Mouse (Mus musculus) cerebellum, adult 11-12 months (tissue): ENCODE measurements at regions not wholly inside any gene's neighbourhood (a gene's known extent, or its start where the extent isn't known, plus 50 kb on each side); places are given as distances from the start of the nearest gene placed in this dataset.
"Not testable (repeated sequence)": the region's sequence is repeated elsewhere in the genome, so short reads cannot be mapped to it uniquely, and the experiment has no call there.

Experiments
- DNase-seq: peaks from one replicate; pipeline ENCODE4 v3.0.0; 2022

- no peak for DNase-seq
Measured at GRCm38 (mm10) chr10:111637084-111637735, 131.1 kb downstream of the Phlda1 start.

DNA sequence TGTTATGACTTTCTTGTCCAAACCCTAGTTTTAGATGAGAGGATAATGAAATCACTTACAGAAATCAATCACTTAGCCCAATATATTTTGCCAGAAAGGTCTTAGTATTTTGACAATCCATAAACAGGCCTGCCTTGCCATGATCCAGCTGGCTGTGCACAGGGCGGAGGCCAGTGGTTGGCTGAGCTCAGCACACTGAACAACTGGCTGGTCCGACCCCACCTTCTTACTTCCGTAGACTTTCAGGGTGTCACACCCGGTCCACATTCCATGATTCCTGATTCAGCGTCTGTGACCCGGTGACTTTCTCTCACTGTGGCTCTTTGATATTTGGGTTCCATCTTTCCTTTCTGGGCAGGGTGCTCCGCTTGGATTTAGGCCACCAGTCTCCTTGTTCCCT is 133.8 kb downstream of the Phlda1 start:
- DNase-seq: no peak

- DNase-seq: no peak
Measured at GRCm38 (mm10) chr10:111642683-111643082, 136.6 kb downstream of the Phlda1 start.

GRCm38 (mm10) chr10:111653773-111654172 is 147.7 kb downstream of the Phlda1 start:
- not testable (repeated sequence) for DNase-seq

- no peak for DNase-seq
Measured at GRCm38 (mm10) chr10:111654364-111655226, 148.5 kb downstream of the Phlda1 start.

DNA sequence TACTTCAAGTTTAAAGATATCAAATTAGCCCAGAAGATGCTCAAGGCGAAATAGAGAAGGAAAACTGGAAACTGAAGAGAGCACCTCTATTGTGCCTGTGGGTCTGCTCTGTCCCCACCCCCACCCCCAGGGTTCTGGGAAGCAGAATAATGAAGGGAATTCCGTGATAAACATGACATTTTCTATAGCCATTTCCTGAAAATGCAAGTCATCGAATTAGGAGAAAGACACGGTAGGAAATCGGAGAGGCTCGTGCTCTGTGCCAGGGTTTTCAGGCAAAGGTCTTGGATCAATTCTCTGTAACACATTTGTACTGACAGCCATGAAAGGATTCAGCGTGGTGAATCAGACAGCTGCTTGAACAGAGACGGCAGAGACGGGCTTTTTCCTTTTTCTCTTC is 152.7 kb downstream of the Phlda1 start:
- no peak for DNase-seq

- no peak for DNase-seq
Measured at GRCm38 (mm10) chr10:111662665-111663064, 156.6 kb downstream of the Phlda1 start.

DNA sequence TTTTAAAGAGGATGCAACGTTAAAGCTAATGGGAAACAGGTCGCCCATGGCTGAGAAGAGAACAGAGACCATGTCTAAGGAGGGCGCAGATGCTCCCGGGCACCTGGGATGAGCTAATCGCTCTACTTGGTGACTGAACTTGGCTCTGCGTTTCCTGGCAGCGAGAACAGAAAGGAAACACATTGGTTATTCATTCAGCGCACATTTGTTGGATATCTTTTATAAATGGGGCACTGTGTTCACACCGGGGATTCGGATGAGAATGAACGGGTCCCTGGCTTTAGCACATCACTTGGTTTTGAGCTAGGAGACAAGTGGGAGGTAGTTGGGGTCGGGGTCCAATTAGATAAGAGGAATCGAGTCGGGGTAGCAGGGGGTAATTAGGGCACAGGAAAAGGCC is 159.7 kb downstream of the Phlda1 start:
- no peak for DNase-seq

- no peak for DNase-seq
Measured at GRCm38 (mm10) chr10:111666963-111667362, 160.9 kb downstream of the Phlda1 start.

DNA sequence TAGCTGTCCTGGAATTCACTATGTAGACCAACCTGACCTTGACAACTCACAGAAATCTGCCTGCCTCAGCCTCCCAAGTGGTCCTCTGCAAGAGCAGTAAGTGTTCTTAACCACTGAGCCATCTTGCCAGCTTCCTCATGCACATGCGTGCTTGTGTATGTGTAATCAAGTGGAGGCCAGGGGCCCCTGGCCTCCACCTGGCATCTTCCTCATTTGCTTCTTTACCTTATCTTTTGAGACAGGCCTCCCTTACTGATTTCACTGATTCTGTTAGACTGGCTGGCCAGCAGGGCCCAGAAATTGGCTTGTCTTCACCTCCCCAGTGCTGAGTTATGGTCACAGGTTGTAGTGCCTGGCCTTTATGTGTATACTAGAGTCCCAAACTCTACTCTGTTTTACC is 162.6 kb downstream of the Phlda1 start:
- DNase-seq: no peak

DNA sequence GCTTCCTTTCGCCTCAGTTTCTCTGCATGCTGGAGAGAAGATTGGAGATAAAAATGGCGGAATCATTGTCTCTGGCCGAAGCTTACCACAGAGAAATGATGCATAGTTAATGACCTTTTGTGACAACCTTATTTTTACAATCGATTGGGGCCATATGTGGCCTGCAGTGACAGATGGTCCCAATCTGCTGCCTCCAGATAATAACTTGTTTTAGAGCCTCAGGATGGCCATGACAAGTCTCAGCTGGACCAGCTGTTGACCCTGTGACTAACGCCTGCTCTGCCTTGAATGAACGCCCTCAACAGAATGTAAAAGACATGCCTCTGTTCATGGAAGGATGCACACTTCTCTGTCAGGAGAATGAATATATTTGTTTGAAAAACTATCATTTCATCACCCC is 163.6 kb downstream of the Phlda1 start:
- no peak for DNase-seq

- no peak for DNase-seq
Measured at GRCm38 (mm10) chr10:111670666-111671065, 164.6 kb downstream of the Phlda1 start.

GRCm38 (mm10) chr10:111672454-111673316 is 166.6 kb downstream of the Phlda1 start:
- DNase-seq: no peak

- DNase-seq: no peak
Measured at GRCm38 (mm10) chr10:111673317-111673610, 167.2 kb downstream of the Phlda1 start.

DNA sequence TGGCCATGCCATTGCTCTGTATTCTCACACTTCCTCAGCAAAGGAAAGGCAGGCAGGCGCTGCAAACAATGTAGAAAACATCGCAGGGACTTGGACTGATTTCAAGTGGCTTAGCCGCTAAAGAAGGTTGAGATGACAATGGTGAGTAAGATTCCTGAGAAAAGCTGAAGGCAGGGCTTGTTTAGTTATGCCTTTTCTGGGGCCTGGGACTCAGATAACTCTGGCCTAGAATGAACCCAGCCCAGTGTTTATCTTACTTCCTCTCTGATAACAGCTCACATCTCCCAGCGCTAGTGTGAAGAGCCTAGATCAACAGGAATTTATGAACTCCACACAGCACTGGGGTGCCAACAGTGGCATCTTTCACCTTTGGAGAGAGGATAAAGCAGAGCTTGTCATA is 170.2 kb downstream of the Phlda1 start:
- no peak for DNase-seq

GRCm38 (mm10) chr10:111680919-111681318 is 174.8 kb downstream of the Phlda1 start:
- no peak for DNase-seq

DNA sequence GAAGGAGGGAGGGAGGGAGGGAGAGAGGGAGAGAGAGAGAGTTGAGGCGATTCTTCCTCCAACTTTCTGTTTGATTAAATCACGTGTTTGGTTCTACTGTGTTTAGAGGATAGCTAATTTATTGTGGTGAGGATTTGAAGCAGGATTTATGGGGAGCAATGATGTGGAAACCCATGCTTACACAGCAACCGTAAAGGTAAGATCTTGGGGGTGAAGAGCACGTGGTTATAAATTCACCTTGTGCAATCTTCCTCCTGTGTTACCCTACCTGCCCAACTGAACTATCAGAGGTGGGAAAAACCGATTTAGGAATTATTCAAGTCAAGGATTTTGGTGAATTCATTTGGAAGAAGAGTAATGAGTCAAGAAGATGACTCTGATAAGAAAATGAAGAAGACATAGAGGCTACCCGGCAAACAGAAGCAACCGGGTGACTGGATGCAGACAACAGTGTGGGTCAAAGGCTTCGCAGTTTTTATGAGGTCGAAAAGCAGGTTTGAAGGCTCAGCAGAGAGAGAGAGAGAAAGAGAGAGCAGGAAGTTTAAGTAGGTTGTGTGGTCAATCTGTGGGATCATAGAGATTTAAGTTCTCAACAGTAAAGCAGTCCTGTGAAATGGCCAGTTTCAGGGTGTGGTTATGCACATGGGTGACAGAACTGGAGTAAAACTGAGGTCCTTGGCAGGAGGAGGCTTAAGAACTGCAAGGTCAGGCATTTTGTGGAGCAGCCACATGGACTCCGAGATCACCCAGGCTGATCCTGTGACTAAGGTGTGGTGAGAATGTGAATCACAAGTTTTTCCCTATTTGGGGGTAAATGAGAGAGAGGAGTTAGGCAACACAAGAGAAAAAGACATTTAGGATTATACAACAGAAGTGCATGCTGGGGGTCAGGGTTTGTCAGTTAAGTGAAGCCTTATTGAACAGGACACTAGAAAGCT is 178.6 kb downstream of the Phlda1 start:
- DNase-seq: no peak

DNA sequence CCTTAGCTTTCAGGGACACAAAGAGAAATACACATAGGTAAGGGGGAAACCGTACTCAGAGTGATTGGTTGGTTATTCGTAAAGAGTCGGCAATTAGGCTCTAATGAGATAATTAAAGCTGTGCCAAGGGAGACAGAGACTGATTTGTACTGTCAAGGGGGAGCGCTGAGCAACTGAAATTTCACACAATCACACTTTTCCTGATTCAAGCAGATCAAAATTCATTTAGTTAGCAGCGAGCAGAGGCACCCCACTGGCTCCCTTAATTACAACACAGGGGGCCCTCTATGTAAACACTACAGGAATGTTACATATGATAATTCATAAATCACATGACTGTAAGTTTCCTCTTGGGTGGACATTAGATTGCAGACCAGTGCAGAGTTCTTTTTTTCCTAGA is 180.5 kb downstream of the Phlda1 start:
- DNase-seq: no peak

DNA sequence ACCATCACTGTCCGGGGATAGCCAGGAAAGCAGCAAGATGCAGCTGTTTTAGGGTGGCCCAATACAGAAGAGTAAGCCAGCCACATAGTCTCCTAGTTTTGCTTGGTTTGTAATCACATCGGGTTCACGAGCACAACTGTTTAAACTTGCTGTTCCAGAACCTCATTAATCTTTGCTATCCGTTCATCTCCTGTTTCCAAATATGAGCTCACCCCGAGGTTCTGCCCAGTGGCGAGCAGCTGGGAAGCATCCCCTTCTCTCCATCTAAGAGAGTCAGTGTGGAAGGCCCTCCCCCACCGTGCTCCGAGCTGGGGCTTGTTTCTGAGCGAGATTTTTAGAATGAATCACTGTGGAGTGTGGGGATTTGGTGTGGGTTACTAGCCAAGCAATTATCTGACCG is 183.5 kb downstream of the Phlda1 start:
- DNase-seq: no peak

GRCm38 (mm10) chr10:111693762-111694161 is 187.7 kb downstream of the Phlda1 start:
- DNase-seq: no peak

- DNase-seq: no peak
Measured at GRCm38 (mm10) chr10:111694227-111695200, 188.4 kb downstream of the Phlda1 start.
